Mouse (Mus musculus) gastrocnemius, adult 2 months (tissue): ENCODE measurements at regions not wholly inside any gene's neighbourhood (a gene's known extent, or its start where the extent isn't known, plus 50 kb on each side); places are given as distances from the start of the nearest gene placed in this dataset.

Experiments used
- DNase-seq: peaks from one replicate; pipeline ENCODE4 v3.0.0; 2022
- H3K27ac ChIP-seq: fragments of 200-600 bp; 2 replicates; pipeline ENCODE4 v1.8.1; 2022; ENCODE audit warnings: mild to moderate bottlenecking
- H3K4me3 ChIP-seq: fragments of 200-600 bp; 2 replicates; pipeline ENCODE4 v1.8.1; 2022; ENCODE audit warnings: mild to moderate bottlenecking, moderate library complexity
- CTCF ChIP-seq: fragments of 200-600 bp; IDR thresholded peaks from 2 replicates; pipeline ENCODE4 v1.8.1; 2022; ENCODE audit warnings: antibody characterized with exemption, mild to moderate bottlenecking, moderate library complexity
- intact Hi-C: fragments of 180-260 bp; cut with DNase I; formaldehyde crosslinking; loops from one replicate; pipeline ENCODE4 v1.15.1; 2025

DNA sequence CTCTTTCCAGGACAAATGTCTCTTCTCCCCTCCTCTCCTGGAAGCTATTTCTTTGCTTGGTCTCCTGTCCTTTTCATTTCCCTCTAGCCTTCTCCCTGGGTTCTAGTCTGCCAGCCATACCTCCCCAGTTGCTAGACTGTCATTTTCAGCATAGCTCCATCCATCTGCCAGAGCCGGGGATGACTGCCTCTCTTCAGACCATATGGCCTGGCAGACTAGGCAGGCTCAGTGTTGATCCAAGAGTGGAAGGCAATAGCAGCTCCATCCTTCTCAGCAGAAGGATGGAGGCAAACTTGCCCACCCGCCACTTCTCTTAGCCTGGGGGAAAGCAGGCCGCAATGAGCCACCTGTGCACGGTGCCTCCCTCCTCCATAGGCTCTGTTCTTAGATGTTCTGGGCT, 242.0 kb upstream of the Adra1b start:
- DNase-seq = no peak
- TF ChIP-seq CTCF = no peak
- Histone ChIP-seq H3K27ac (no peak overlapping the region), H3K4me3 (no peak overlapping the region)
- intact Hi-C loops = no loop called here

DNA sequence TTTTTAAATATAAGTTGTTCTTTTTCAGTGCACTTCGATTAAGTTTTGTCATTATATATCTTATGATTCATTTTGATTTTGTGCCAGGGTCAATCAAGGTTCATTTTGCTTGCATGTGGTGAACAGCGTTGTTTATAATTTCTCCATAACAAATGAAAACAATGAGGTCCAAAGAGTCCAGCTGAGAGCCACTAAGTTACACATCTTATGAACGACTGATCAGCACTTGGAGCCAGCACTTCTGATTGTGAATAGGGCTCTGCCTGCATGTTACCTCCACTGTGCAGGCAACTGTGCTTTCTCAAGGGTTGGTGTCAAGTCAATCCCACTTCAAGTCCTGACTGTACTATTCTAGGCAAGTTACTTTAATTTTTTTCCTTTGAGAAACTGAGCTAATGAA, 243.5 kb upstream of the Adra1b start:
- intact Hi-C loops = no loop called here
- no peak for DNase-seq
- TF ChIP-seq CTCF = no peak
- H3K4me3 ChIP-seq = no peak overlapping the region
- no peak overlapping the region for H3K27ac ChIP-seq

DNA sequence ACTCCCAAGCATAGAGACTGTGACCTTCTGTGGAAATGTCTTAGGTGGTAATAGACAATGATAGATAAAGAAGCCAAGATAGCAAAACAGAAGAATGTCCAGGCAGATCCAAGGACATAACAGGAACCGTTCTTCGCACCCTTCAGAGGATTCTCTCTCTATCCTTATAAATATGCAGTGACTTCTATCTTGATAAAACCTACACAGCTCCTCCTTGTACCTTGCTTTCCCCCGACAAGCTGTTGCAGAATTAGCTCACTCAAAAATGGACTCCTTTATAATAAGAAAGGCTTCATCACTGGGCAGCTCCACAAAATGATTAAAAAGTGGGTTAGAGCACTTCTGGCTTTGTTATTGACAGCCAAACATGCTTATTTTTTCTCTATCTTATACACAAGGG, 245.4 kb upstream of the Adra1b start:
- intact Hi-C loops = no loop called here
- no peak for DNase-seq
- TF ChIP-seq CTCF = no peak
- Histone ChIP-seq H3K4me3 (no peak overlapping the region), H3K27ac (no peak overlapping the region)

DNA sequence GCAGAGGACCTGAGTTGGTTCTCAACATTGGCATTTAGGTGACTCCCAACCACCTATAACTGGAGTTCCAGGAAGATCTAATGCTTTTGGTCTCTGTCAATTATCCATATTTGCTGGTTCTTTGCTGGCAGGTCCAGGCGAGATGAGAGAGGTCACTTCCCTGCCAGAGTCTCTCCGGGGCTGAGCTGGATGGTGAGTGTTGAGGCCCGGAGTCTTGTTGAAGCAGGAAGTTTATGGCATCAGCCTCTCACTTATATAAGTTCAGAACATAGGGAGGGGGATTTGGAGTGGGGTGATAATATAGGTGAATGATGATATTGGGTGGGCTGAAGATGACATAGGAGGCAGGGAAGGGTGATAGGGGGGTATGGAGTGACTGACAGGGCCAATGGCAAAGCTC, 246.3 kb upstream of the Il12b start:
- Histone ChIP-seq H3K4me3 (no peak overlapping the region), H3K27ac (no peak overlapping the region)
- intact Hi-C loops = no loop called here
- no peak for DNase-seq
- TF ChIP-seq CTCF = no peak

DNA sequence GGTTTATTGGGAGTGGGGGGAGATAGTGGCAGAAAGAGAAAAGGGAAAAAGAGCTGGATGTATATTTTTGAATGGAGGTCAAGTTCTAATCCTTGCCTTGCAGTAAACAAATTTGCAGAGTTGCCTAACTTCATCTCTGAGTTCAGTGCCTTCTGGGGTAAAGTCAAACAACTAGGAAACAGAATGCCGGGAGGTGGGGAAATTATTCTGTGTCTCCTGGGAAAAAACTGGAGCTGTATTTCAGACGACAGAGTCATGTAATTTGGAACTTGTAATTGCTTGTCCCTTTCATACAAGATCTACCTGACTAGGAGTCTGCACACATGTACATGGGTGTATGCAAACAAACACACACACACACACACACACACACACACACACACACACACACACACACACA, 244.3 kb upstream of the Il12b start:
- no peak for DNase-seq
- intact Hi-C loops = no loop called here
- no peak overlapping the region for H3K4me3 ChIP-seq
- TF ChIP-seq CTCF = no peak
- no peak overlapping the region for H3K27ac ChIP-seq

DNA sequence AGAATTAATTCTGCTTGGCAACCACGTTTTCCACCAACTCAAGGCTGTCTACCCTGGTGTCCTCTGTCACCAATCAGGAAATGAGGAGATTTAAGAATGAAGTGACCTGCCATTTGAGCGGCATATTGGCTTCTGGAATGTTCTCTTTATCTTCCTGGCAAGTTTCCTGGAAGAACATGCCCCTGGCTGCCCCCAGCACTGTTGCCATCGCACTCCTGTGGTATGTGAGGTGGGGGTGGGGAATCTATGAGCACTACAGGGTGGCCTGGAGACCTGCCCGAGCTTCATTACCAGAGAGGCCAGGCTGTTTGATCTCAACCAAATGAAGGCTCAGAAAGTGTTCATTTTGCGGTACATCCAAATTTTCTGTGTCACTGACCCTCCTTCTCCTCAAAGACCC, 243.8 kb upstream of the Il12b start:
- Histone ChIP-seq H3K4me3 (no peak overlapping the region), H3K27ac (no peak overlapping the region)
- DNase-seq = no peak
- no peak for TF ChIP-seq CTCF
- intact Hi-C loops = no loop called here

DNA sequence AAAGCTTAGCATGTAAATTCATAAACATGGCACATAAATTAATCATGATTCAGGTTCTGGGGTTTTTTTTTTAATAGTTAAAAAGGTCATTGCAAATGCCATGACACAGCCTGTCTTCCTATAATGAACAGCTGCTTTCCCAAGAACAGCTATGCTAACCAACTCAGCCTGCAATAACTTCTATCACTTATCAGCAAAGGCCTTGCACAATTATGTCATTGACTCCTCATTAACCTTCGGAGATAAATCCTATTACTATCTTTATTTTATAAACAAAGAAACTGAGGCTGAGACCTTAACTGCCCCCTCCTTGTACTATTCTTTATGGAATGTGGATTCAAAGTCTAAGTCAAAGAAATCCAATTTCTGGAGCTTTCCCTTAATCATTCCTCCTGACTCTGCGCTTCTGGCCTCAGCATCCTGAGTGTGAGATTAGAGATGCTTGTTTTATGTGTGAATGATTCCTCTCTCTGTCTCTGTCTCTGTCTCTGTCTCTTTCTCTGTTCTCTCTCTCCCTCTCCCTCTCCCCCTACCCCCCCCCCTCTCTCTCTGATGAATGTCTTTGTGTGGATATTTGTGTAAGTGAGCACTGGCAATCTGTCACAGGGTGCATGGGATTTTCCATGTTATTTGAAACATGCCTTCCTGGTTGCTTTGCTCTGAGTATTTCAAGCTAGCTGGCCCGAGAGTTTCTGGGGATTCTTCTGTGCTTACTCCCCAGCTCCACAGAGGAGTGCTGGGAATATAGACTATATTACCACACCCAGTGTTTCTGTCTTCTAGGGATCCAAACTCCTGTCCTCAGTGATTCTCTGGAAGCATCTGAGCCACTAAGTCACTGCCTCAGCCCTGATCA, 243.1 kb upstream of the Il12b start:
- no peak for DNase-seq
- intact Hi-C loops = no loop called here
- H3K27ac ChIP-seq = no peak overlapping the region
- TF ChIP-seq CTCF = no peak
- H3K4me3 ChIP-seq = no peak overlapping the region

DNA sequence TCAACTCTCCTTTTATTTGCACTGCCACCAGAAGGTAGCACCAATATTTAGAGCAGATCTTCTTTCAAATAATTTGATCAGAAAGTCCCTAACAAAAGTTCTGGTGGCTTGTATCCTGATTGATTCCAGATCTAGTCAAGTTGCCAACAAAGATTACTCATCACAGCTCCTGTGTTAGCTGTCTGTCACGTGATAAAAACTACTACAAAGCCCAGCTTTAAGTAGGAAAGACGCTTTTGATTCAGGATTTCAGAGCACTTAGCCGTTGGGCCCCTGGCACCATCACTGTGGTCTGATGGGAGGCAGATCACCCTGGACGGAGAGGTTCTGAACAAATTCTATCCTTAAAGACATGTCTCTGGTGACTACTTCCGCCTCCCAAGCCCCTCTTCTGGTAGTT, 241.6 kb upstream of the Il12b start:
- DNase-seq = no peak
- TF ChIP-seq CTCF = no peak
- intact Hi-C loops = no loop called here
- Histone ChIP-seq H3K27ac (no peak overlapping the region), H3K4me3 (no peak overlapping the region)

DNA sequence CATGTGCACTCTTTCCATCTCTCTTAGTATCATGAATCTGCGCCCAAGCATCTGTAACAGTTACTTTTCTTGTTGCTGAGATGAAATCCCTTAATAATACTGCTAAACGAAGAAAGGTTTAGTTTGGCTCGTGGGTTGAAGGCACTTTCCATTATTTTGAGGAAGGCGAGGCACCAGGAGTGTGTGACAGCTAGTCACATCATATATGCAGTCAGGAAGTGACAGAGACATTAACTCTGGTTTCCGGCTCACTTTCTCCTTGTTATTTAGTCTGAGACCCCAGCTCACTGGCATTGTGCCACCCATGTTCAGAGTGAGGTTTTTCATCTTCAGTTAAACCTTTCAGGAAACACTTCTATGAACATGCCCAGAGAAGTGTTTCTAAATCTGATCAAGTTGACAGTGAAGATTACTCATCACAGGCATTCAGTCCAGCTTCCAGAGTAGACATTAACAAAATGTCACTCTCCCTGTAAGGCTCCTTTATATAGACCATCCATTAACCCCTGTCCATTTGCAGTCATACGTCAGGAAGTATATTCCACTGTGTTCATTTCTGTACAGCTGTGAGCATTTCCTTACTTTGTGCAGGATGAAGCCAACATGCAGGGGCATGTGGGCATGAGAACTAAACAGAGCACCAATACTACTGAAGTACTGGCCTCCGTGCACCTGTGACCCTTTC, 238.0 kb upstream of the Il12b start:
- TF ChIP-seq CTCF = no peak
- intact Hi-C loops = no loop called here
- DNase-seq = no peak
- Histone ChIP-seq H3K27ac (no peak overlapping the region), H3K4me3 (no peak overlapping the region)

DNA sequence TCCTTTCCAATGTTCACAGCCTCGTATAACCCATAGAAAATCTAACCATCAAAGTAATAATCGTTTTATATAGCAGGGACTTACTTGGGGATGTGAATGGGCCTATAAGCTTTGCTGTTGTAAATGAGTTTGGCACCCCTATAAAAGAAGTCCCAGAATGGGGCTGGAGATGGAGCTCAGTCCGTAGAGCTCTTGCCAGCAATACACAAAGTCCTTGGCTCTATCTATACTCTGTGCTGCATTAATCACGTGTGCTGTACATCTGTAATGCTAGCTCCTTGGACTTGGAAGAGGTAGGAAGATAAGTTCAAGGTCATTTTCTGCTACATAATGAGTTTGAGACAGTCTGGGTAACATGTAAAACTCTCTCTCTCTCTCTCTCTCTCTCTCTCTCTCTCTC, 236.8 kb upstream of the Il12b start:
- no peak overlapping the region for H3K4me3 ChIP-seq
- no peak for DNase-seq
- no peak for TF ChIP-seq CTCF
- intact Hi-C loops = no loop called here
- no peak overlapping the region for H3K27ac ChIP-seq

DNA sequence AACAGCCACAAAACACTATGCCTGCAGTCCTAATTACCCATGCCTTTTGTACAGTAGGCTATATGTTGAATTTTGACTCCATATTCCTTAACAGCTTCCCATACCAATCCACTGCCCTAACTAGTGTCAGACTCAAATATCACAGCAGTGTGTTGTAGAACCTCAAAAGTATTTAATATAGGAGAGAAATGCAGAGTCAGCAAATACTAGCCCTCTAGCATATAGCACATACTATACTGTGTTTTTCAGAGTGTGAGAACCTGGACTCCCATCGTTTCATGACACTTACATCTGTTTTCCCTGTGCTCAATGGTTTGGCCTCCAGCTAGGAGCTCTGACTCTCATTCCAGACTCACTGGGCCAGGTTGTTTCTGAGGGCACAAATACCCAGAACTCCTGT, 236.1 kb upstream of the Il12b start:
- no peak for DNase-seq
- Histone ChIP-seq H3K27ac (no peak overlapping the region), H3K4me3 (no peak overlapping the region)
- no peak for TF ChIP-seq CTCF
- intact Hi-C loops = no loop called here

DNA sequence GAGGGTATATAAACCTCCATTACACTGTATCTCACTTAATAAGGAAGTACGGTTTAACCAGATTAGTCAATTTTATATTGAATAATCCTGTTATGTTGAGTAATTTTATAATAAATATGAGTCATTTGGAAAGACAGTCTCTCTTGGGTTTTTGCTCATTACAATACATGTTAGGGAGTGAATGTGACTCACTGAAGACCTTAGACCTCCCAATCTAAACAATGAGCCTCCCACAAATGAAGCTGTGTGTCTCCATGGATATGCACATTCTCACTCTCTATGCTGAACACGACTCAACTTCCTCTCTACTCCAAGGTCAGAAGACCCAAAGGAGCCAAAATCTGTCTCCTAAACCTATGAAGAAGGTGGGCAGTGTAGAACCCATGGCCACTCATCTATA, 235.7 kb upstream of the Il12b start:
- Histone ChIP-seq H3K27ac (no peak overlapping the region), H3K4me3 (no peak overlapping the region)
- TF ChIP-seq CTCF = no peak
- intact Hi-C loops = no loop called here
- no peak for DNase-seq

DNA sequence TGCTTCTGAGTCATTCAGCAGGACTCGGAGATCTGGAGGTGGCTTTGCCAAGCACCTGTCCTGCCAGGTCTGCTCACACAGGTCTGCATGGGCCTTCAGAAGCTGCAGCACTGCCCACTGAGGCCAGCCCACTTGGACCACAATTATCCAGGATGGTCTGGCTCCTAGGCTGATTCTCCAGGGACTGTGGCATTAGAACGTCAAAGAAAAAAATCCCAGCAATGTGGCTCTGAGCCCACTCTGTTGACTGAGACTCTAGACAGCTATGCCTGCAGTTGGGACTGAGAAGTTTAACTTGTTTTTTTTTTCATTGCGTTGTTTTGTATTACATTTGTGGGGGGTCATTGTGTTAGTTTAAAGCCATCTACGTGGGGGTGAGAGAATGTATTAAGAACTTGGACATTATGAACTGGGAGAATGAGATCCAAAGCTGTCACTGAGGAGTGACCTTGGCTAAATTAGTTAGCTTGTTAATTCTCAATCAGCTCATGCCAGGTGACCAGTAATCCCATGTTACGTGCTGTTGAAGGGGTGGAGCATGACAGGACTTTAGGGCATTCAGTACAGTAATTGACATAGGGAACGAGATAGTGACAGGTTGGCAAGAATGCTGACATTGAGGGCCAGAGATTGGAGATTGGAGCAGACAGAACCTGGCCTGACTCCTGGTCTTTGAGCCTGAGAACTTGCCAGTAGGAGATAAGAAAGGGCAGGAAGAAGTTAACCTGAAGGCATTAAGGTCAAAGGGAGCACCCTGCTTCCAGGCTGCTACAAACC, 232.0 kb upstream of the Il12b start:
- H3K27ac ChIP-seq = no peak overlapping the region
- DNase-seq = no peak
- no peak for TF ChIP-seq CTCF
- intact Hi-C loops = no loop called here
- no peak overlapping the region for H3K4me3 ChIP-seq
